In genomic region chr19:57114951-57115350, GRCm38 (mm10) we compare ENCODE assay signal across 20 mouse cellular contexts.
DNase-seq lines count a peak whose midpoint lies in the region; ATAC-seq and TF ChIP-seq lines count a peak whose summit lies in the region.
"Had no signal": no experiment of that assay in that cellular context is flagged by ENCODE, and none has a peak within 500 bp of the region (broad histone marks: within the 10 kb centered on the region; RNA-seq: fewer than 3 reads in every experiment).

No protein-coding gene starts in this region.

- H3K4me2 ChIP-seq in forebrain, embryonic 12.5 days = no peak overlapping the region
- no peak overlapping the region for H3K4me2 ChIP-seq in intestine, embryonic 15.5 days (replicated peaks)
- no peak overlapping the region for H3K4me2 ChIP-seq in intestine, postnatal 0 days (replicated peaks; ENCODE audit: low read depth)
- H3K4me2 ChIP-seq: embryonic facial prominence, embryonic 15.5 days; forebrain, embryonic 13.5 days; neural tube, embryonic 13.5 days had no signal

- no peak for TF ChIP-seq CTCF in intestine, postnatal 0 days (IDR thresholded peaks at IDR 0.05; ENCODE audit: low read depth)

- H3K9ac ChIP-seq in forebrain, embryonic 12.5 days = no peak overlapping the region
- H3K9ac ChIP-seq in intestine, embryonic 15.5 days = no peak overlapping the region
- H3K9ac ChIP-seq in intestine, postnatal 0 days (ENCODE audit: low read depth, low read length) = no peak overlapping the region
- H3K9ac ChIP-seq: embryonic facial prominence, embryonic 15.5 days; forebrain, embryonic 13.5 days; liver, embryonic 14.5 days; neural tube, embryonic 13.5 days had no signal

- H3K9me3 ChIP-seq in forebrain, embryonic 10.5 days = peaks cover 3% of the 10 kb centered on the region; the same call in 1 of the 2 replicates
- no peaks in the 10 kb centered on the region for H3K9me3 ChIP-seq in forebrain, embryonic 12.5 days
- no peaks in the 10 kb centered on the region for H3K9me3 ChIP-seq in intestine, embryonic 15.5 days
- H3K9me3 ChIP-seq in intestine, postnatal 0 days (ENCODE audit: control insufficient read depth) = no peaks in the 10 kb centered on the region
- H3K9me3 ChIP-seq: embryonic facial prominence, embryonic 15.5 days; forebrain, embryonic 13.5 days; limb, embryonic 10.5 days; megakaryocyte, embryonic 14.5 days; neural tube, embryonic 13.5 days had no signal

- 0 out of 2 replicates have a peak overlapping the region, but pooled peaks have one; percentile 5 for H3K27ac ChIP-seq in forebrain, embryonic 10.5 days
- H3K27ac ChIP-seq in forebrain, embryonic 12.5 days = no peak overlapping the region
- H3K27ac ChIP-seq in intestine, embryonic 15.5 days = 0 out of 2 replicates have a peak overlapping the region, but pooled peaks have one; percentile 55
- H3K27ac ChIP-seq in intestine, postnatal 0 days (ENCODE audit: low read depth, low read length) = no peak overlapping the region
- H3K27ac ChIP-seq: embryonic facial prominence, embryonic 15.5 days; forebrain, embryonic 13.5 days; liver, embryonic 14.5 days; neural tube, embryonic 13.5 days had no signal

- H3K27me3 ChIP-seq in forebrain, embryonic 10.5 days (ENCODE audit: poor library complexity, severe bottlenecking) = no peaks in the 10 kb centered on the region
- no peaks in the 10 kb centered on the region for H3K27me3 ChIP-seq in forebrain, embryonic 12.5 days
- no peaks in the 10 kb centered on the region for H3K27me3 ChIP-seq in intestine, embryonic 15.5 days (replicated peaks)
- H3K27me3 ChIP-seq in intestine, postnatal 0 days (replicated peaks; ENCODE audit: control insufficient read depth, insufficient read depth, low read length) = no peaks in the 10 kb centered on the region
- H3K27me3 ChIP-seq: embryonic facial prominence, embryonic 15.5 days; forebrain, embryonic 13.5 days; neural tube, embryonic 13.5 days had no signal

- H3K36me3 ChIP-seq in forebrain, embryonic 10.5 days (replicated peaks) = peaks cover 8% of the 10 kb centered on the region; the same call in 1 of the 2 replicates
- no peaks in the 10 kb centered on the region for H3K36me3 ChIP-seq in forebrain, embryonic 12.5 days (replicated peaks)
- H3K36me3 ChIP-seq in intestine, embryonic 15.5 days = no peaks in the 10 kb centered on the region
- H3K36me3 ChIP-seq in intestine, postnatal 0 days (ENCODE audit: control insufficient read depth, insufficient read depth) = no peaks in the 10 kb centered on the region
- H3K36me3 ChIP-seq: embryonic facial prominence, embryonic 15.5 days; limb, embryonic 10.5 days; neural tube, embryonic 13.5 days had no signal

- no peak overlapping the region for H3K4me3 ChIP-seq in forebrain, embryonic 10.5 days
- no peak overlapping the region for H3K4me3 ChIP-seq in forebrain, embryonic 12.5 days (replicated peaks)
- no peak overlapping the region for H3K4me3 ChIP-seq in intestine, embryonic 15.5 days (replicated peaks)
- H3K4me3 ChIP-seq in intestine, postnatal 0 days (ENCODE audit: low read depth, low read length) = no peak overlapping the region
- H3K4me3 ChIP-seq: embryonic facial prominence, embryonic 15.5 days; forebrain, embryonic 13.5 days; limb, embryonic 10.5 days; megakaryocyte, embryonic 14.5 days; neural tube, embryonic 13.5 days had no signal

- DNase-seq in forebrain, embryonic 10.5 days (ENCODE audit: extremely low spot score, low spot score) = no peak
- peak; percentile 64 for DNase-seq in thymus, postnatal 14 days
- DNase-seq in thymus, postnatal 36 days = no peak
- DNase-seq in lung, adult 18-20 months = no peak
- no peak for DNase-seq in liver
- DNase-seq: cerebellum, adult 18-20 months; kidney, postnatal 36 days; layer of hippocampus, postnatal 36 days; lung, postnatal 10 days; right cerebral cortex, postnatal 4 days had no signal

- H3K4me1 ChIP-seq in forebrain, embryonic 10.5 days = peaks cover 67% of the 10 kb centered on the region
- H3K4me1 ChIP-seq in forebrain, embryonic 12.5 days = peaks cover 33% of the 10 kb centered on the region
- H3K4me1 ChIP-seq in intestine, embryonic 15.5 days (replicated peaks) = peaks cover 49% of the 10 kb centered on the region
- no peaks in the 10 kb centered on the region; the same call in 1 of the 2 replicates for H3K4me1 ChIP-seq in intestine, postnatal 0 days (replicated peaks; ENCODE audit: control insufficient read depth, insufficient read depth, low read length)

- ATAC-seq in forebrain, embryonic 12.5 days (ENCODE audit: low FRiP score) = no peak
- no peak for ATAC-seq in intestine, embryonic 15.5 days
- ATAC-seq in intestine, postnatal 0 days = no peak
- ATAC-seq: forebrain, embryonic 13.5 days; intestine, embryonic 16.5 days had no signal

- WGBS in forebrain, embryonic 10.5 days = 76% methylated on average over 5 of the region's 5 CpGs
- WGBS in forebrain, embryonic 12.5 days = 82% methylated on average over 5 of the region's 5 CpGs
- 23% methylated on average over 5 of the region's 5 CpGs for WGBS in intestine, embryonic 15.5 days
- 32% methylated on average over 5 of the region's 5 CpGs for WGBS in intestine, postnatal 0 days

Comparison
In these comparisons a context has a peak if more than half of its experiments do, and no peak if none do; other contexts are left out.
1. H3K27ac ChIP-seq: peak in forebrain, embryonic 10.5 days (single experiment) and intestine, embryonic 15.5 days (single experiment); none in forebrain, embryonic 12.5 days (single experiment) and intestine, postnatal 0 days (single experiment).